Mouse (Mus musculus) CH12.LX (cell line): ENCODE data around the gene Ppil2. TPM values are rescaled to one million over a fixed set of nuclear protein-coding genes. Genes with fewer than 3 reads are reported as not detected.

Experiments
- DNase-seq: peaks from one replicate; pipeline ENCODE4 v3.0.0-alpha.2; 2013; ENCODE audit errors: extremely low read depth
- H3K27ac ChIP-seq: 2 replicates; pipeline ENCODE4 v1.5.1; 2012; ENCODE audit warnings: low read depth, mild to moderate bottlenecking, control low read depth, moderate library complexity; ENCODE audit not compliant: insufficient read depth
- H3K27me3 ChIP-seq: replicated peaks from 2 replicates; pipeline ENCODE3; 2012; ENCODE audit warnings: inconsistent platforms
- H3K36me3 ChIP-seq, 2 experiments: replicated peaks in 1 of 2; 2 replicates each; pipeline versions ENCODE3 to v1.6.1; 2012; ENCODE audit warnings: inconsistent platforms in 1 of 2, low read length in 1 of 2, mild to moderate bottlenecking in 1 of 2, mixed read lengths in 1 of 2, moderate library complexity in 1 of 2; ENCODE audit not compliant: control insufficient read depth in 1 of 2, insufficient read depth in 1 of 2
- H3K4me1 ChIP-seq, 2 experiments: 2 replicates each; pipeline ENCODE4 v1.6.1; 2012; ENCODE audit warnings: inconsistent platforms in 1 of 2, moderate library complexity in 1 of 2; ENCODE audit not compliant: insufficient read depth in 2 of 2, control insufficient read depth in 1 of 2
- H3K4me2 ChIP-seq: 2 replicates; pipeline ENCODE4 v1.6.1; 2012; ENCODE audit warnings: low read depth, mild to moderate bottlenecking, control low read depth; ENCODE audit not compliant: poor library complexity, insufficient read depth, severe bottlenecking
- H3K4me3 ChIP-seq, 3 experiments: fragments of 150-350 bp in 1 of 3; sonication (generic) in 1 of 3; replicated peaks in 1 of 3; 2 replicates each; pipeline versions ENCODE3 to v1.5.1; 2011 to 2012; ENCODE audit warnings: low read depth in 2 of 3, low read length in 2 of 3, mild to moderate bottlenecking in 2 of 3, moderate library complexity in 2 of 3, control low read depth in 1 of 3, improper control_type of control experiment in 1 of 3, inconsistent platforms in 1 of 3, mixed read lengths in 1 of 3; ENCODE audit not compliant: poor library complexity in 1 of 3
- H3K79me2 ChIP-seq: replicated peaks from 2 replicates; pipeline ENCODE4 v1.6.1; 2012; ENCODE audit warnings: mild to moderate bottlenecking, moderate library complexity; ENCODE audit not compliant: control insufficient read depth, poor library complexity, insufficient read depth, severe bottlenecking; ENCODE audit errors: extremely low read depth
- H3K9ac ChIP-seq: 2 replicates; pipeline ENCODE4 v1.6.1; 2012; ENCODE audit warnings: low read depth, mild to moderate bottlenecking, control low read depth, moderate library complexity; ENCODE audit not compliant: insufficient read depth
- H3K9me3 ChIP-seq: replicated peaks from 2 replicates; pipeline ENCODE3; 2012; ENCODE audit warnings: low read length, inconsistent platforms, mixed read lengths
- BHLHE40 ChIP-seq: IDR thresholded peaks from 2 replicates; pipeline ENCODE4 v1.6.1; 2011; ENCODE audit warnings: mild to moderate bottlenecking, low read depth, low read length, improper control_type of control experiment
- CHD2 ChIP-seq: IDR thresholded peaks from 2 replicates; pipeline ENCODE4 v1.6.1; 2011; ENCODE audit warnings: low read length, improper control_type of control experiment
- CTCF ChIP-seq, 2 experiments: IDR thresholded peaks in 1 of 2; conservative IDR thresholded peaks in 1 of 2; 2 replicates each; pipeline ENCODE4 v1.5.1; 2011 to 2012; ENCODE audit warnings: low read depth in 2 of 2, low read length in 2 of 2, improper control_type of control experiment in 1 of 2, inconsistent platforms in 1 of 2, mild to moderate bottlenecking in 1 of 2, moderate library complexity in 1 of 2
- E2F4 ChIP-seq: IDR thresholded peaks from 2 replicates; pipeline ENCODE4 v1.6.1; 2011; ENCODE audit warnings: low read depth, low read length, improper control_type of control experiment; ENCODE audit not compliant: insufficient replicate concordance
- ELF1 ChIP-seq: IDR thresholded peaks from 2 replicates; pipeline ENCODE4 v1.6.1; 2014; ENCODE audit warnings: low read depth, mild to moderate bottlenecking, inconsistent platforms, low read length, improper control_type of control experiment
- EP300 ChIP-seq: IDR thresholded peaks from 2 replicates; pipeline ENCODE4 v1.6.1; 2011; ENCODE audit warnings: low read length, improper control_type of control experiment
- ETS1 ChIP-seq: conservative IDR thresholded peaks from 2 replicates; pipeline ENCODE4 v1.6.1; 2012; ENCODE audit warnings: low read depth, mild to moderate bottlenecking, inconsistent platforms, low read length, improper control_type of control experiment, moderate library complexity
- GABPA ChIP-seq: IDR thresholded peaks from 2 replicates; pipeline ENCODE4 v1.6.1; 2012; ENCODE audit warnings: low read depth, low read length, improper control_type of control experiment, inconsistent platforms; ENCODE audit not compliant: insufficient replicate concordance
- HCFC1 ChIP-seq: IDR thresholded peaks from 2 replicates; pipeline ENCODE4 v1.6.1; 2012; ENCODE audit warnings: low read depth, mild to moderate bottlenecking, inconsistent platforms, low read length, improper control_type of control experiment
- IRF4 ChIP-seq: IDR thresholded peaks from 2 replicates; pipeline ENCODE4 v1.6.1; 2014; ENCODE audit warnings: low read depth, mild to moderate bottlenecking, inconsistent platforms, low read length, improper control_type of control experiment
- JUN ChIP-seq: IDR thresholded peaks from 2 replicates; pipeline ENCODE4 v1.6.1; 2011; ENCODE audit warnings: low read depth, mild to moderate bottlenecking, low read length, improper control_type of control experiment, moderate library complexity; ENCODE audit not compliant: insufficient read depth
- JUND ChIP-seq: conservative IDR thresholded peaks from 2 replicates; pipeline ENCODE4 v1.6.1; 2011; ENCODE audit warnings: low read depth, low read length, improper control_type of control experiment
- KAT2A ChIP-seq: IDR thresholded peaks from 2 replicates; pipeline ENCODE4 v1.6.1; 2012; ENCODE audit warnings: low read length, improper control_type of control experiment, inconsistent platforms; ENCODE audit not compliant: insufficient replicate concordance
- MAFK ChIP-seq: IDR thresholded peaks from 2 replicates; pipeline ENCODE4 v1.6.1; 2011; ENCODE audit warnings: low read length, improper control_type of control experiment; ENCODE audit not compliant: insufficient replicate concordance
- MAX ChIP-seq: IDR thresholded peaks from 2 replicates; pipeline ENCODE4 v1.6.1; 2011; ENCODE audit warnings: low read length, improper control_type of control experiment
- MAZ ChIP-seq: IDR thresholded peaks from 2 replicates; pipeline ENCODE4 v1.6.1; 2012; ENCODE audit warnings: low read depth, mild to moderate bottlenecking, inconsistent platforms, low read length, improper control_type of control experiment, moderate library complexity
- MEF2A ChIP-seq: IDR thresholded peaks from 2 replicates; pipeline ENCODE4 v1.6.1; 2014; ENCODE audit warnings: low read depth, mild to moderate bottlenecking, inconsistent platforms, low read length, improper control_type of control experiment, borderline replicate concordance
- MXI1 ChIP-seq: IDR thresholded peaks from 2 replicates; pipeline ENCODE4 v1.6.1; 2011; ENCODE audit warnings: mild to moderate bottlenecking, low read depth, low read length, improper control_type of control experiment
- MYC ChIP-seq: IDR thresholded peaks from 2 replicates; pipeline ENCODE4 v1.6.1; 2011; ENCODE audit warnings: low read depth, mild to moderate bottlenecking, improper control_type of control experiment, low read length
- NELFE ChIP-seq: IDR thresholded peaks from 2 replicates; pipeline ENCODE4 v1.6.1; 2011; ENCODE audit warnings: low read depth, low read length, improper control_type of control experiment
- NRF1 ChIP-seq: IDR thresholded peaks from 2 replicates; pipeline ENCODE4 v1.6.1; 2014; ENCODE audit warnings: low read depth, mild to moderate bottlenecking, inconsistent platforms, low read length, improper control_type of control experiment, moderate library complexity
- PAX5 ChIP-seq: IDR thresholded peaks from 2 replicates; pipeline ENCODE4 v1.6.1; 2012; ENCODE audit warnings: low read length, inconsistent platforms, mixed read lengths
- POLR2A ChIP-seq: IDR thresholded peaks from 2 replicates; pipeline ENCODE4 v1.6.1; 2011; ENCODE audit warnings: low read depth, mild to moderate bottlenecking, improper control_type of control experiment, low read length
- POLR2AphosphoS2 ChIP-seq: IDR thresholded peaks from 2 replicates; pipeline ENCODE4 v1.6.1; 2011; ENCODE audit warnings: low read depth, low read length, improper control_type of control experiment
- RAD21 ChIP-seq: IDR thresholded peaks from 2 replicates; pipeline ENCODE4 v1.6.1; 2011; ENCODE audit warnings: low read depth, mild to moderate bottlenecking, low read length, improper control_type of control experiment, moderate library complexity
- RCOR1 ChIP-seq: conservative IDR thresholded peaks from 2 replicates; pipeline ENCODE4 v1.6.1; 2012; ENCODE audit warnings: low read depth, mild to moderate bottlenecking, inconsistent platforms, low read length, improper control_type of control experiment
- SIN3A ChIP-seq: IDR thresholded peaks from 2 replicates; pipeline ENCODE4 v1.6.1; 2012; ENCODE audit warnings: low read length, improper control_type of control experiment, inconsistent platforms
- SMC3 ChIP-seq: IDR thresholded peaks from 2 replicates; pipeline ENCODE4 v1.6.1; 2011; ENCODE audit warnings: low read depth, low read length, improper control_type of control experiment
- TBP ChIP-seq: conservative IDR thresholded peaks from 2 replicates; pipeline ENCODE4 v1.6.1; 2011; ENCODE audit warnings: low read depth, low read length, improper control_type of control experiment
- TCF12 ChIP-seq: IDR thresholded peaks from 2 replicates; pipeline ENCODE4 v1.6.1; 2014; ENCODE audit warnings: low read depth, mild to moderate bottlenecking, inconsistent platforms, low read length, improper control_type of control experiment
- UBTF ChIP-seq: IDR thresholded peaks from 2 replicates; pipeline ENCODE4 v1.6.1; 2012; ENCODE audit warnings: low read depth, mild to moderate bottlenecking, inconsistent platforms, low read length, improper control_type of control experiment, moderate library complexity
- ZMIZ1 ChIP-seq: IDR thresholded peaks from 2 replicates; pipeline ENCODE4 v1.6.1; 2012; ENCODE audit warnings: low read depth, mild to moderate bottlenecking, inconsistent platforms, low read length, improper control_type of control experiment
- ZNF384 ChIP-seq: IDR thresholded peaks from 2 replicates; pipeline ENCODE4 v1.6.1; 2012; ENCODE audit warnings: low read depth, low read length, improper control_type of control experiment, inconsistent platforms
- dilution Hi-C: fragments of 300-500 bp; cut with MboI; formaldehyde crosslinking; loops from 2 replicates; pipeline ENCODE4 v1.14.3; 2020; ENCODE audit warnings: low sequenced_read_pairs; ENCODE audit not compliant: extremely low pct_unique_long_range_greater_than_20kb, extremely low pct_ligation_motif_present
- in situ Hi-C: fragments of 300-500 bp; cut with MboI; formaldehyde crosslinking; loops from 3 replicates; pipeline ENCODE4 v1.14.3; 2019; ENCODE audit warnings: low sequenced_read_pairs, low pct_ligation_motif_present, low pct_unique_long_range_greater_than_20kb, mixed read lengths
- polyA plus RNA-seq: library from polyadenylated mRNA; unstranded; fragments of >175 nt; gene quantifications from 2 replicates; pipeline ENCODE4 v1.2.1, GENCODE M21; 2012; ENCODE audit warnings: low read depth; ENCODE audit not compliant: insufficient read length
- total RNA-seq, 2 experiments: library from RNA; depleted of rRNA; stranded (reverse); fragments of 300-350 nt in 1 of 2; fragments of >200 nt in 1 of 2; gene quantifications; 2 replicates each; pipeline ENCODE4 v1.2.3; 2012 to 2014

The Ppil2 gene
- total RNA-seq (2012; rRNA removed) (101 and 102 TPM in 2 replicates), total RNA-seq (2014; rRNA removed) (82.9 and 98.1 TPM in 2 replicates), polyA plus RNA-seq (88.1 and 90.1 TPM in 2 replicates)

DNA sequence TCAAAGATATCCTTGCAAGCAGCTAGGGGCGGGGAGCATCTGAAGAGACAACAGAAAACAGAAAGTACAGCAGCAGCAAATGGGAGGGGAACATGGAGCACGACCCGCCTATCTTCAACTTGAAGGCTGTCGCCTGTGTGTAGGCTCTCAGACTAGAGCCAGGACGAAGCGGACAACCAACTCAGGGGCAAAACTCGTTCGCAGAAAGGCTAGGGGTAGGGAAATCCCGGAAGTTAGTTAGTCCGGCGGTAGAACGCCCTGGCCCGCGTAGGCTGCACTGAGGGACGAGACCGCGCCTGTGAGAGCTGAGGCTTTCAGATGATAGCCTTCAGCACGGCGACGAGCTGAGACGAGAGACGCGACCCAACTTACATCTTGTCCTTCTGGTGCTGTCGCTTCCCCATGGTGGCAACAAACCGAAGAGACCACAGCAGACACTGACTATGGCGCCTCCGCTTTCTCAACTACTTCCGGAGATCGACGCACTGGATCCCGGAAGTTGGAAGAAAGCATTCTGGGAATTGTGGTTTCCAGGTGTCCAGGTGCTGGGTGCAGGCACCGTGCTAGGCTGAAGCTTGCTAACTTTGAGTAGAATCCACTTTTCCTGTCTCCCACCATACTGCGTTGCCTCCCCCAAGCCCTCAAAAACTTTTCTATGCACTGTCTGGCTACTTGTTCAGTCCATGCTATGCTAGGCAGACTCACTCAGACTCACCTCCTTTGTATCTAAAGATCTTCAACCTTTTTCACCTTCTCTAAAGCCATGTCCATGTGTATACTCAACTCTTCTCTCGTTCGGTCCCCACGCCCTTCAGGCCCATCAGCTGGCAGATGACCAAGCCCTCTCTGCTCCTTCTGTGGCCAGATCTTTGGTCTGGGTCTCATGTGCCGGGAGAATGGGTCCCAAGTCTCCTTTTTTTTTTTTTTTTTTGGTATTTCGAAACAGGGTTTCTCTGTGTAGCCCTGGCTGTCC lies at the start of gene Ppil2:
Gene Ppil2, minus strand, starts transcription at position 487 of the 973 bp plus-strand sequence.
- dilution Hi-C loops (no loop called here), in situ Hi-C loops (no loop called here)
- Histone ChIP-seq H3K79me2 (peaks cover 24% of the 10 kb centered on the region), H3K27ac (peak within 1 kb of the TSS; percentile 53), H3K4me2 (peak within 1 kb of the TSS; percentile 85), H3K4me1 (peaks cover 5 to 21% of the 10 kb centered on the region in 2 experiments), H3K36me3 (peaks cover 35 to 65% of the 10 kb centered on the region in 2 experiments), H3K27me3 (no peaks in the 10 kb centered on the region), H3K4me3 (peak within 1 kb of the TSS; percentile 73 to 86 (median 74)), H3K9ac (peak within 1 kb of the TSS; percentile 46), H3K9me3 (no peaks in the 10 kb centered on the region)
- 0 out of 2 replicates have a peak, but pooled peaks have one; percentile 11 for TF ChIP-seq EP300
- peak; percentile 67 for TF ChIP-seq CHD2
- TF ChIP-seq JUND, result no peak; the same call in 1 of the 2 replicates
- peak; percentile 95 for TF ChIP-seq POLR2A
- peak; percentile 94 for TF ChIP-seq SIN3A
- TF ChIP-seq UBTF, result no peak
- TF ChIP-seq RCOR1, result no peak
- TF ChIP-seq GABPA, result peak; percentile 71; the same call in 1 of the 2 replicates
- peak; percentile 89 for TF ChIP-seq TCF12
- peak; percentile 63 for TF ChIP-seq IRF4
- TF ChIP-seq KAT2A, result peak; percentile 97
- no peak for TF ChIP-seq RAD21
- TF ChIP-seq ETS1, result no peak
- TF ChIP-seq NELFE, result peak; percentile 93
- TF ChIP-seq E2F4, result peak; percentile 67; the same call in 1 of the 2 replicates
- no peak for TF ChIP-seq PAX5
- TF ChIP-seq ZNF384, result peak; percentile 62
- peak; percentile 59; the same call in 1 of the 2 replicates for TF ChIP-seq MEF2A
- no peak for TF ChIP-seq CTCF (conservative IDR thresholded peaks at IDR 0.05 in 1 of 2, IDR thresholded peaks at IDR 0.05 in 1 of 2; ENCODE audit: low read depth in 2 of 2, low read length in 2 of 2)
- peak; percentile 82 for TF ChIP-seq MAX
- TF ChIP-seq NRF1, result peak; percentile 49
- 0 out of 2 replicates have a peak, but pooled peaks have one; percentile 32 for TF ChIP-seq MAZ
- TF ChIP-seq POLR2AphosphoS2, result peak; percentile 91
- TF ChIP-seq ELF1, result peak; percentile 97
- TF ChIP-seq MAFK, result no peak
- TF ChIP-seq JUN, result no peak
- TF ChIP-seq MXI1, result peak; percentile 65
- TF ChIP-seq HCFC1, result peak; percentile 99
- no peak for TF ChIP-seq SMC3
- 0 out of 2 replicates have a peak, but pooled peaks have one; percentile 5 for TF ChIP-seq BHLHE40
- TF ChIP-seq ZMIZ1, result peak; percentile 86
- TF ChIP-seq MYC, result peak; percentile 90
- peak; percentile 80 for TF ChIP-seq TBP
- DNase-seq, result peak; percentile 92
